Comparison of ENCODE assay signal across 8 mouse cellular contexts in the genomic region with DNA sequence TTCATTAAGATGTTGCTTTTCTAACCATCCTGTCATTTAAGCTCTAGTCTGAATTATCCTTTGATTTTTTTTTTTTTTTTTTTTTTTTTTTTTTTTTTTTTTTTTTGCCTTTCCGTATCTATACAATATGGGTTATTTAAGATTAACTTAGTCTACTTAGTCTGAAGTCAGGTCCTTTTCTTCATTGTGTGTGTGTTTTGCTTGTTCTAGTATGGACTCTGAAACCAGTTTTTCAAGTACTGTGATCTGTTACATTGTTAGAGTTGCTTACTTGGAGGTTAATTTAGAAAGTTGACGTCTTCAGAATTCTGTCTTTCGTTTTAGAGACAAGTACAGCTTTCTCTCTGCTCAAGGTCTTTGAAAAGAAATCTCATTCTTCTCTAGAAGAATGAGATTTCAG.
DNase-seq lines count a peak whose midpoint lies in the region; ATAC-seq lines count a peak whose summit lies in the region.
"Had no signal": no experiment of that assay in that cellular context is flagged by ENCODE, and none has a peak within 500 bp of the region (broad histone marks: within the 10 kb centered on the region; RNA-seq: fewer than 3 reads in every experiment).

No protein-coding gene starts in this region.

- no peak overlapping the region for H3K27ac ChIP-seq in lung, embryonic 16.5 days (ENCODE audit: low read length)
- H3K27ac ChIP-seq in forebrain, embryonic 15.5 days (replicated peaks) = no peak overlapping the region
- no peak overlapping the region for H3K27ac ChIP-seq in limb, embryonic 15.5 days
- peak overlapping the region; percentile 49; the same call in 1 of the 2 replicates for H3K27ac ChIP-seq in stomach, embryonic 15.5 days

- ATAC-seq in lung, embryonic 16.5 days (ENCODE audit: low read depth) = no peak
- ATAC-seq in forebrain, embryonic 15.5 days (replicated peaks) = no peak
- no peak for ATAC-seq in limb, embryonic 15.5 days (ENCODE audit: insufficient number of reproducible peaks, low FRiP score, low TSS enrichment, low read depth)
- no peak for ATAC-seq in stomach, embryonic 15.5 days (ENCODE audit: insufficient read depth, low FRiP score, low read depth)

- H3K4me3 ChIP-seq in lung, embryonic 16.5 days (ENCODE audit: low read length) = peak overlapping the region; percentile 41
- H3K4me3 ChIP-seq in forebrain, embryonic 15.5 days = peak overlapping the region; percentile 38
- peak overlapping the region; percentile 30; the same call in 1 of the 2 replicates for H3K4me3 ChIP-seq in limb, embryonic 15.5 days
- peak overlapping the region; percentile 31; the same call in 1 of the 2 replicates for H3K4me3 ChIP-seq in stomach, embryonic 15.5 days (replicated peaks)

- H3K9me3 ChIP-seq in lung, embryonic 16.5 days (ENCODE audit: control insufficient read depth, low read length) = no peaks in the 10 kb centered on the region
- H3K9me3 ChIP-seq in forebrain, embryonic 15.5 days = no peaks in the 10 kb centered on the region
- H3K9me3 ChIP-seq in limb, embryonic 15.5 days = no peaks in the 10 kb centered on the region
- H3K9me3 ChIP-seq in stomach, embryonic 15.5 days = no peaks in the 10 kb centered on the region

- no peaks in the 10 kb centered on the region for H3K27me3 ChIP-seq in lung, embryonic 16.5 days (ENCODE audit: control insufficient read depth, insufficient read depth, low read depth, low read length)
- H3K27me3 ChIP-seq in forebrain, embryonic 15.5 days = no peaks in the 10 kb centered on the region
- H3K27me3 ChIP-seq in limb, embryonic 15.5 days = no peaks in the 10 kb centered on the region
- H3K27me3 ChIP-seq in stomach, embryonic 15.5 days (replicated peaks) = no peaks in the 10 kb centered on the region

- H3K4me1 ChIP-seq in lung, embryonic 16.5 days (replicated peaks; ENCODE audit: control insufficient read depth, insufficient read depth, low read length) = no peaks in the 10 kb centered on the region
- peaks cover 13% of the 10 kb centered on the region for H3K4me1 ChIP-seq in forebrain, embryonic 15.5 days
- peaks cover 7% of the 10 kb centered on the region for H3K4me1 ChIP-seq in limb, embryonic 15.5 days
- H3K4me1 ChIP-seq in stomach, embryonic 15.5 days = peaks cover 4% of the 10 kb centered on the region; the same call in 1 of the 2 replicates

- no peak overlapping the region for H3K9ac ChIP-seq in lung, embryonic 16.5 days (ENCODE audit: low read length)
- H3K9ac ChIP-seq in forebrain, embryonic 15.5 days (replicated peaks) = 0 out of 2 replicates have a peak overlapping the region, but pooled peaks have one; percentile 33
- no peak overlapping the region for H3K9ac ChIP-seq in limb, embryonic 15.5 days
- no peak overlapping the region for H3K9ac ChIP-seq in stomach, embryonic 15.5 days

- no peak for DNase-seq in lung, postnatal 14 days
- no peak for DNase-seq in frontal cortex, postnatal 10 days (ENCODE audit: low spot score in 2 of 2)
- DNase-seq in adrenal gland, postnatal 4 days (ENCODE audit: low spot score in 2 of 2) = no peak
- DNase-seq: kidney, postnatal 25 days had no signal

- no peaks in the 10 kb centered on the region for H3K36me3 ChIP-seq in lung, embryonic 16.5 days (ENCODE audit: control insufficient read depth, insufficient read depth, low read length)
- no peaks in the 10 kb centered on the region for H3K36me3 ChIP-seq in forebrain, embryonic 15.5 days
- H3K36me3 ChIP-seq in limb, embryonic 15.5 days = no peaks in the 10 kb centered on the region
- no peaks in the 10 kb centered on the region for H3K36me3 ChIP-seq in stomach, embryonic 15.5 days

- peak overlapping the region; percentile 70 for H3K4me2 ChIP-seq in lung, embryonic 16.5 days (ENCODE audit: low read depth, low read length)
- peak overlapping the region; percentile 63 for H3K4me2 ChIP-seq in forebrain, embryonic 15.5 days (replicated peaks)
- H3K4me2 ChIP-seq in limb, embryonic 15.5 days = peak overlapping the region; percentile 47
- peak overlapping the region; percentile 61 for H3K4me2 ChIP-seq in stomach, embryonic 15.5 days

- WGBS in lung, embryonic 16.5 days = 32% methylated on average over 3 of the region's 3 CpGs
- 10% methylated on average over 3 of the region's 3 CpGs for WGBS in forebrain, embryonic 15.5 days
- 40% methylated on average over 3 of the region's 3 CpGs for WGBS in limb, embryonic 15.5 days
- 26% methylated on average over 3 of the region's 3 CpGs for WGBS in stomach, embryonic 15.5 days
